Mouse (Mus musculus) midbrain, embryonic 10.5 days (tissue): Measurements from ENCODE around the gene Col4a4. TPM values are rescaled to one million over a fixed set of nuclear protein-coding genes. Genes with fewer than 3 reads are reported as not detected.

ENCODE experiments used
- DNase-seq: peaks from one replicate; pipeline ENCODE4 v3.0.0-alpha.2; 2017; ENCODE audit warnings: low spot score
- H3K27ac ChIP-seq: fragments of 300-500 bp; sonication (generic); replicated peaks from 2 replicates; pipeline ENCODE4 v1.5.1; 2016; ENCODE audit warnings: mild to moderate bottlenecking
- H3K27me3 ChIP-seq: fragments of 300-500 bp; sonication (generic); 2 replicates; pipeline ENCODE4 v1.6.1; 2016; ENCODE audit warnings: low read depth, mild to moderate bottlenecking; ENCODE audit not compliant: poor library complexity, severe bottlenecking
- H3K36me3 ChIP-seq: fragments of 300-500 bp; sonication (generic); 2 replicates; pipeline ENCODE4 v1.6.1; 2016; ENCODE audit warnings: mild to moderate bottlenecking, moderate library complexity
- H3K4me1 ChIP-seq: fragments of 300-500 bp; sonication (generic); 2 replicates; pipeline ENCODE4 v1.6.1; 2016
- H3K4me3 ChIP-seq: fragments of 300-500 bp; sonication (generic); 2 replicates; pipeline ENCODE4 v1.5.1; 2016; ENCODE audit warnings: mild to moderate bottlenecking, moderate library complexity
- H3K9me3 ChIP-seq: fragments of 300-500 bp; sonication (generic); replicated peaks from 2 replicates; pipeline ENCODE4 v1.6.1; 2016; ENCODE audit warnings: mild to moderate bottlenecking
- WGBS: fragments of 180-500 bp; shearing (Covaris S2); methylation state at CpG from one replicate; pipeline ENCODE4 v1.1.7; 2016; 5-methylcytosine and 5-hydroxymethylcytosine counted together
- polyA plus RNA-seq: library from polyadenylated mRNA; unstranded; fragments of >200 nt; fragmentation: Nextera tagmentation; extraction: Ambion mirVana; gene quantifications from 2 replicates; pipeline ENCODE4 v1.2.1, GENCODE M21; 2016

Col4a4 gene
- 0.05 and 0.06 TPM in 2 replicates for polyA plus RNA-seq

DNA sequence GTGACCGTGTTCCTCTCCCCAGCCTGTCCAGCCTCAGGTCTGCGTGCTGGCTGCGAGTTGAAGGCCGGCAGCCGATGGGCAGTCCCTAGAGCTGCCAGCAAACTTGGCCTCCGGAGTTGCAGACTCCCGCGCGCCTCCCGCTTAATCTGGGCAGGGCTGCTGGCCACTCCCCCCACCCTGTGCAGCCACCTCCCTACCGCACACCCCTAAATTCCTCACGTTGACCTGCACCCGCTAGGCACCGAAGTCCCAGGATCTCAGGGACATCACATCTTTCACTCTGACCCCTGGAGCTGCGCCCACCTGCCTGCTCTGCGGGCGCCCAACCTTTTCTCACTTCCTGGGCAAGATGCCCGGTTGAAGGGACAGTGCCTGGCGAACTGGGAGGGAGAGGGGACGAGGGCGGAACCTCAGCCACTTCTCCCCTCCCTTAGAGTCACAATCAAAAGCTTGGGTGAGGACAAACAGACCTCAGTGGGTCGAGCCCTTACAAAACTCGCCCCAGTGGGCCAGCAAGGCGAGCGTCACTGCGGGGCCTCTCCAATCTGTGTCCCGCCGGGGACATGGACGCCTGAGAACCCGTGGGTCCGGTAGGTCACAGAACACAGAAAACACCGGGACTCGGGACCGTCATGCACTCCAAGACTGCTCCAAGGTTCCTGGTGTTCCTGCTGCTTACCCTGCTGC, at the start of gene Col4a4, which contains the start of gene Col4a3:
Col4a4 (minus strand) TSS at position 137 of the 687 bp plus-strand sequence.
Col4a3 (plus strand) TSS at position 209 of the 687 bp plus-strand sequence.
- H3K9me3 ChIP-seq, result no peaks in the 10 kb centered on the region
- H3K4me3 ChIP-seq, result peak within 1 kb of the TSS; percentile 55
- WGBS, result 6% methylated on average over 34 of the region's 34 CpGs
- H3K27ac ChIP-seq, result peak within 1 kb of the TSS; percentile 17; the same call in 1 of the 2 replicates
- H3K27me3 ChIP-seq, result peaks cover 39% of the 10 kb centered on the region
- DNase-seq, result peak; percentile 28
- peaks cover 13% of the 10 kb centered on the region for H3K4me1 ChIP-seq
- no peaks in the 10 kb centered on the region for H3K36me3 ChIP-seq

DNA sequence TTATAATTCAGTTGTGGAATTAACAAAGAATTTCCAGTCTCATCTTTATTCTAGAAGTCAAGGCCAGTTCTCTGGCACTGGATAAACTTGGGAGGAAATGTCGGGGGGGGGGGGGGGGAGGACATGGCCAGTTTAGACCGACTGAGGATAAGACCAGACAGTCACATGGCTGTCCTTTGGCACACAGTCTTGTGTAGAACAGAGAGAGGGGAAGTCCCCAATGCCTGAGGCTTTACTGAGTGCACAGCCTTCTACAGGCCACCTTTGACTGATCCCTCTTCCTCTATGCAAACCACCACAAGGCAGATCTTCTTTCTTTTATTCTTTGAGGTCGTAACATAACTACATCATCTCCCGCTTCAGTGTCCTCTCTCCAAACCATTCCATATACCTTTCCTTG, 49.7 kb upstream of the Col4a4 start:
- no peaks in the 10 kb centered on the region for H3K36me3 ChIP-seq
- no peak for DNase-seq
- 91% methylated on average over 4 of the region's 4 CpGs for WGBS

DNA sequence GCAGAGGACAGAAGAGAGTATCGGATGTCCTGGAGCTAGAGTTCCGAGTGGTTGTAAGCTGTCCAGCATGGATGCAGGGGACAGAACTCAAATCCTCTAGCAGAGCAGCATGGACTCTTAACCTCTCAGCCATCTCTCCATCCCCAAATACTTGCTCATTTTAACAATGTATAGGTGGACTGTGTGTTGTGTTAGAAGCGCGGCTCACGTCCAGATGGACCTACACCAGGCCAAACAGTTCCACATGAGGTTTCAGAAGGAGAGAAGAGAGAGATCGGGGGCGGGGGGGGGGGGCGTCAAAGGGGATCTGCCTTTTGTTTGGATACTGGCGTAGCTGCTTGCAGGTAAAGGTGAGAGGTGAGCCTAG, 48.6 kb upstream of the Col4a4 start:
- DNase-seq, result no peak
- Histone ChIP-seq H3K9me3 (no peaks in the 10 kb centered on the region), H3K36me3 (no peaks in the 10 kb centered on the region), H3K27me3 (no peaks in the 10 kb centered on the region), H3K27ac (no peak overlapping the region), H3K4me1 (no peaks in the 10 kb centered on the region), H3K4me3 (no peak overlapping the region)
- WGBS, result 88% methylated on average over 9 of the region's 9 CpGs

More for the DNA sequence above, 49.7 kb upstream of the Col4a4 start:
- Histone ChIP-seq H3K9me3 (no peaks in the 10 kb centered on the region), H3K27me3 (no peaks in the 10 kb centered on the region), H3K4me3 (no peak overlapping the region), H3K27ac (no peak overlapping the region), H3K4me1 (no peaks in the 10 kb centered on the region)

DNA sequence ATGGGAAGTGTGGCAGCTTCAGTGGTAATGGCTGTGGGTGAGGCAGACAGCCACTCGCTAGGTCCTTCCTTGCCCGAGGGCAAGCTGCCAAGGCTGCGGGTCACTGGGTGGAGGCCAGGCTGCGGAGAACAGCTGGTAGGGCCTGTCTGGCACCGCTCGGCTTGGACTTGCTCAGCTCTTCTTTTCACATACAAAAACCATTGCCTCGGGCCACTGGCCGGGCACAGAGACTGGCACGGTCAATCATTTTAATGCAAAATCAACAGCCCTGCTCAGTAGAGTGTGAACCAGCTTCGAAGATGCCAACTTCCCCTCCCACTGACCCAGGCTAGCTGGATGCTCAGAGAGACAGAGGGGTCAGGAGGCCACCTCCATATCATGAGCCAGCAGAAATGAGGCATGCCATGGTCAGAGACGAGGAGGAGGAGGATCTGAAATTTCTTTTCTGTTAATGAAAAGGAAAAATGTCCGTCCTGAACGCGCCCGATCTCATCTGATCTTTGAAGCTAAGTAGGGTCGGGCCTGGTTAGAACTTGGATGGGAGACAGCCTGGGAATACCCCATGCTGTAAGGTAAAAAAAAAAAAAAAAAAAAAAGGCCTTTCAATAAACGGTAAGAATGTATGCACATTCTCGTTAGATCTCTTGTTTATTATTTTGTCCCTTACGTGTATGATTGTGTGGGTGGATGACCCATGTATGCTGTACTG, 48.0 kb upstream of the Col4a4 start:
- WGBS, result 89% methylated on average over 19 of the region's 19 CpGs
- H3K4me3 ChIP-seq, result no peak overlapping the region
- no peaks in the 10 kb centered on the region for H3K9me3 ChIP-seq
- no peak overlapping the region for H3K27ac ChIP-seq
- no peak for DNase-seq
- no peaks in the 10 kb centered on the region for H3K36me3 ChIP-seq
- H3K27me3 ChIP-seq, result no peaks in the 10 kb centered on the region
- no peaks in the 10 kb centered on the region for H3K4me1 ChIP-seq

DNA sequence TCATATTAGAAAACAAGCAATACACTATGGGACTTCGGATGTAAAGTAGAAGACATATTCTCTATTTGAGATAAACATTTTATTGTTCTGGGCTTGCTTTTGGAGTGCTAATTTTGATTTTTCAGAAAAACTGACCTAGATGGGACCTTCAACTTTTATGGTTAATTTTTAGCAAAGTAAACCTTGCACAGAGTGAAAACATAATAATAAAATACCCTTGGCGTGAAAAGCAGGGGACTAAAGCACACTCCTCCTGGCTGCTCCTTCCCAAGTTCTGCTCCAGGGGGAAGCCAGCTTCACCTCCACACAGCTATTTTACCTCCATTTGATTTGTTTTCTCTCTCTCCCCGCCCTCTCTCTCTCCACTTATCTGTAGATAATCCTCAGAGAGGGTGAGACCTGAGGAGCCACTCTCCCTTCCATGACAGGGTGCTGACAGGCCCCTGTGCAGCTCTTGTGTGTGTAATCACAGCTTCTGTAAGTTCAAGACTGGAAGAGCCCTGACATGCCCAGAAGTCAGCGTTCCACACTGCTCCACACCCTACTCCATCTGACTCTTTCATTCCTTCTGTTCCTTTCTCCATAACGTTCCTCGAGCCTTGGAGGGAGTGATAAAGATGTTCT, 44.6 kb upstream of the Col4a4 start:
- WGBS, result 81% methylated on average over 6 of the region's 6 CpGs
- Histone ChIP-seq H3K36me3 (no peaks in the 10 kb centered on the region), H3K27me3 (no peaks in the 10 kb centered on the region), H3K4me1 (no peaks in the 10 kb centered on the region), H3K27ac (no peak overlapping the region), H3K4me3 (no peak overlapping the region), H3K9me3 (no peaks in the 10 kb centered on the region)
- DNase-seq, result no peak

DNA sequence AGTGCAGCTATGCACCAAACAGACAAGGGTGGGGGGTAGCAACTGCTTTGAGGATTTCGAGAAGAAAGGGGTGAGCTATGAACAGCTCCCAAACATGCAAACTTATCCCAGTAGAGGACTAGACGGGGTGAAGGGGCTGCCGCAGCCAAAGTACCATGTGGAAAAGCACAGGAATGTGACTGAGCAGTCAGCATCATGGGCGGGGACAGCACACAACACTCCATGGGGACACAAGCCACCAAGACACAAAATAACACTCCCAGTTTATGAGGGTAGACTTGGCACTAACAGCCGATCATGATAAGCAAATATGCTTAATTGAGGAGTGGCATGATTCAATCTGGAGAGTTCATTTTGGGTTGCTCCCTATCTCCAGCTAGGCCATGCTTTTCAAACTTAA, 42.8 kb upstream of the Col4a4 start:
- Histone ChIP-seq H3K27me3 (no peaks in the 10 kb centered on the region), H3K36me3 (no peaks in the 10 kb centered on the region), H3K4me1 (no peaks in the 10 kb centered on the region), H3K9me3 (no peaks in the 10 kb centered on the region), H3K27ac (no peak overlapping the region), H3K4me3 (no peak overlapping the region)
- DNase-seq, result no peak
- WGBS, result 92% methylated on average over 5 of the region's 5 CpGs

DNA sequence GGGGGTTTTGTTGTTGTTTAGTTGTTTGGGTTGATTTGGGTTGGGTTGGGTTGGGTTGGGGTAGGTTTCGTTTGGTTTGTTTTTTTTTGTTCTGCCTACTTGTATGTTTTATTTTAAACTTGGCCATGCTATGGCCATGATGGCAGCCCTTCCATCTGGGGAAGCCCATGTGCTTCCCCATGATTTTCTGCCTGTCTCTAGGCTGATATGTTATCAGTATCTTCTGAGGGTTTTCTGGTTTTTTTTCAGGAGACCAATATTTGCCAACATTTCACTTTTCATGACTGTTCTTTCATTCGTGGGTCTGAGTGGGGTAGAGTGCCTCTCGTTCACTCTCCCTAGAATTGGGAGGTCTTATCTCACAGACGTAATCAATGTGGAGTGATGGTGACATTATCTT, 41.0 kb upstream of the Col4a4 start:
- Histone ChIP-seq H3K9me3 (no peaks in the 10 kb centered on the region), H3K4me3 (no peak overlapping the region)
- 88% methylated on average over 4 of the region's 4 CpGs for WGBS

DNA sequence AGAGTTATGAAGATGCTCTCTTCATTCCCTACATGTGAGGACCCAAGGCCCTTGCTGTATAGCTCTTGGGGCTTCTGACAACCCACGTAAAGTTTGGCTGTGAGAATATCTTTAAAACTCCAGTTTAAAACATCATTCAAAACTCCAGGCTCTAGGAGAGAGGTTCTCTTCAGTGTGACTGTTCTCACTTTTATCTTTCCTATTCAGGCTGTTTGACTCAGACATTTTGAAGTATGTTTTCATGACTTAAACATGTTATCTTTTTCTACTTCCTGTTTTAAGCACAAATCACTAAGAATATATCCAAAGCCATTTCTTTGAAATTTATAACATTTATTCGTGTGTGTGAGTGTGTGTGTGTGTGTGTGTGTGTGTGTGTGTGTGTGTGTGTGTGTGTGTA, 38.8 kb upstream of the Col4a4 start:
- 83% methylated on average over 2 of the region's 2 CpGs for WGBS
- no peak for DNase-seq
- no peaks in the 10 kb centered on the region for H3K9me3 ChIP-seq
- H3K27ac ChIP-seq, result no peak overlapping the region
- H3K36me3 ChIP-seq, result no peaks in the 10 kb centered on the region
- no peaks in the 10 kb centered on the region for H3K4me1 ChIP-seq
- H3K27me3 ChIP-seq, result no peaks in the 10 kb centered on the region
- H3K4me3 ChIP-seq, result no peak overlapping the region

More for the DNA sequence above, 41.0 kb upstream of the Col4a4 start:
- Histone ChIP-seq H3K4me1 (no peaks in the 10 kb centered on the region), H3K27ac (no peak overlapping the region), H3K36me3 (no peaks in the 10 kb centered on the region), H3K27me3 (no peaks in the 10 kb centered on the region)
- no peak for DNase-seq

DNA sequence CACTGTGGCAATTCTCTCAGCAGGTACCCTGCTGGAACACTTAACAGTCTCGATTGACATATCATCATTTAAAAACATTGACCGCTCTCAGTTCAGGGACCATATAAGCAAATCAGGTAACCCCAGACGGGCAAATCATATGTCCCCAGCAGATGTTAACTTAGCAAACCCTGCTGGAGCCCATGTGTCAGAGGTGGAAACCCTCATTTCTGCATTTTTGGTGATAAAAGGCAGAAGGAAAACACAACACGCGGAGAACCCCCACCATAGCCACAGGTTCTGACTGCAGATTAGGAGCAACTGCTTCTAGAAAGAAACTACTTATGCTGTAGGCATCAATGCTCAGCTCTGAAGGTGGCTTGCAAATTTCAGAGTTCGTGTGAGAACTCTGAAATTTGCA, 38.3 kb upstream of the Col4a4 start:
- H3K9me3 ChIP-seq, result no peaks in the 10 kb centered on the region
- no peak overlapping the region for H3K27ac ChIP-seq
- no peak overlapping the region for H3K4me3 ChIP-seq
- DNase-seq, result no peak
- no peaks in the 10 kb centered on the region for H3K4me1 ChIP-seq
- WGBS, result 78% methylated on average over 6 of the region's 6 CpGs
- H3K27me3 ChIP-seq, result no peaks in the 10 kb centered on the region
- H3K36me3 ChIP-seq, result no peaks in the 10 kb centered on the region

DNA sequence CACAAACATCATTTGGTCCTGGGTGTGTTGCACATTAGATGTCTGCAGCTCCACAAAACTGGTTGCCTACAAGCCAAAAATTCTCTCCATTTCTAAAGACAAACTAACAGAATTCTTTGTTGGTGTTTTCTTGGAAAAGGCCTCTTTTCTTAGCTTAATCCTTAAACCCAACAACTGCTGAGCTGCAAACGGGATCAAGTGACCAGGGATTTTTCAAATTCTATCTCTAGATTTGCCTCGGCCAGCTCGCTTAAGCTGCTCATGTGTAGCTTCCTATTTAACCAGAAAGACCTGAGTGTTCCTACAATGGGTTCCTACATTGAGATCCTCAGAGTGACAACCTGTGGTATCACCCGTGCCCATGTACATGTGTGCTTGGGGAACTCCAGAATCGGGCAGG, 33.3 kb upstream of the Col4a4 start:
- Histone ChIP-seq H3K9me3 (no peaks in the 10 kb centered on the region), H3K4me1 (no peaks in the 10 kb centered on the region), H3K27ac (no peak overlapping the region), H3K36me3 (no peaks in the 10 kb centered on the region), H3K27me3 (no peaks in the 10 kb centered on the region), H3K4me3 (no peak overlapping the region)
- no peak for DNase-seq
- WGBS, result 73% methylated on average over 5 of the region's 5 CpGs

DNA sequence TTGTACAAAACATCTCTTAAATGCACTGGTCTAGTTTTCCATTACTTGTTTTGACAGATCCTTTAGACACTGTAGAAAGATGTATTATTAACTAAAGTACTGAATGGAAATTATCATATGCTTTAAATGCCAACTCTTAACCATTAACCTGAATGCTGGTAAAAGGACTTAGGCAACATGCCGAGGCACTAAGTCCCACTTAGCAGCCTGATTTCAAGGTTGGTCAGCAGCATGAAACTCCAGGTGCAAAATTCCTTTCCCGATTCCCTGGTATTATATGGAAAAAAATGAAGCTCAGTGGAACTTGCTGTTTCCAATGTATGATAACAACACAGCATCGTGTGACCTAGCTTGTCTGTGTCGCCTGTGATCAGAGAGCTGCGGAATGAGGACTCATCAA, 31.9 kb upstream of the Col4a4 start:
- no peaks in the 10 kb centered on the region for H3K4me1 ChIP-seq
- H3K36me3 ChIP-seq, result no peaks in the 10 kb centered on the region
- H3K4me3 ChIP-seq, result no peak overlapping the region
- 90% methylated on average over 5 of the region's 5 CpGs for WGBS
- no peaks in the 10 kb centered on the region for H3K27me3 ChIP-seq
- DNase-seq, result no peak
- H3K9me3 ChIP-seq, result no peaks in the 10 kb centered on the region
- H3K27ac ChIP-seq, result no peak overlapping the region

DNA sequence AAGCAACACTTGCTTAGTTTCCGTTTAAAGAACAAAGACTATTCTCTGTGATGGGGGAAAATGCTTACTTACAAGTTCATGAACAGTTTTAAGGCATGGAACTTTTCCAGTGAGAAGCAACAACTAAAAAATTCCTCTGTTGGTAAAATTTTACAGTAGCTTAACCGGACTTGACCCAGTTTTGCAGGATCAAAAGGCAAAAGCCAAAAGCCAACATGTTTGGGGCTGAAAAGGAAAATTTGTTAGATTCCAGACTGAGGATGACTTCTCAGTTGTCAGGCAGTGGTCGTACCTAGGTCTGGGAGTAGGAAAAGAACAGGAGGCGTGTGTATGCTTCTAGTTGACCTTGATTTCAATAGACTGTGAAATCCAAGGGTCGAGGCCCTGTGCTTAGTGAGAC, 31.4 kb upstream of the Col4a4 start:
- no peak for DNase-seq
- no peaks in the 10 kb centered on the region for H3K36me3 ChIP-seq

DNA sequence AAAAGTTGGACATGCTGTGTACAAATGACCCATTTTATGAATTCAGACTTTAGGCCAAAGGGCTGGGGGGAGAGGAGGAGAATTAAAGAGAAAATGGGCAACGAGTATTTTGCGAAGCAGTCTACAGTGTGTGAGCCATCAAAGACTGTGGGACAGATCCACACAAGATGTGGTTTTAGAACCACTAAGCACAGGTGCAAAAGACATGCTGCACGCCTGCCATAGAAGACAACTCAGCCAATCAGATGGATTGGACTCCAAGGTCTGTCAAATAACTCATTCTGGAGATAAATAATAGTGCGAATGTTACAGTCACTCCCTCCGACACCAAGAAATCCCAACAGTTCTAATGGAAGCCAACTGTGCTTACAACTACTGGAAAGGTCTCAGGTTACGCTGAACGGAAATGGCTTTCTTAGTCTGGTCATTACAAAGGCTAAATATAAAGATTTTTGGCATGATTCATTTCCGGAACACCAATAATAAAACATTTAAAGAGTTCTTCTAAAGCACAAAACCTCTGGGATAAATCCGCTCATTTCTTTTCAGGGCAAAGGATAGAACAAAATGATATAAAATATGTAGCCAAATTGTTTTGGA, 25.5 kb upstream of the Col4a4 start:
- Histone ChIP-seq H3K36me3 (no peaks in the 10 kb centered on the region), H3K9me3 (no peaks in the 10 kb centered on the region), H3K27ac (no peak overlapping the region), H3K4me3 (no peak overlapping the region), H3K27me3 (no peaks in the 10 kb centered on the region), H3K4me1 (no peaks in the 10 kb centered on the region)
- 92% methylated on average over 9 of the region's 9 CpGs for WGBS
- no peak for DNase-seq

More for the DNA sequence above, 31.4 kb upstream of the Col4a4 start:
- WGBS, result 82% methylated on average over 5 of the region's 5 CpGs
- Histone ChIP-seq H3K27me3 (no peaks in the 10 kb centered on the region), H3K4me1 (no peaks in the 10 kb centered on the region), H3K27ac (no peak overlapping the region), H3K9me3 (no peaks in the 10 kb centered on the region), H3K4me3 (no peak overlapping the region)
